In the genomic region with DNA sequence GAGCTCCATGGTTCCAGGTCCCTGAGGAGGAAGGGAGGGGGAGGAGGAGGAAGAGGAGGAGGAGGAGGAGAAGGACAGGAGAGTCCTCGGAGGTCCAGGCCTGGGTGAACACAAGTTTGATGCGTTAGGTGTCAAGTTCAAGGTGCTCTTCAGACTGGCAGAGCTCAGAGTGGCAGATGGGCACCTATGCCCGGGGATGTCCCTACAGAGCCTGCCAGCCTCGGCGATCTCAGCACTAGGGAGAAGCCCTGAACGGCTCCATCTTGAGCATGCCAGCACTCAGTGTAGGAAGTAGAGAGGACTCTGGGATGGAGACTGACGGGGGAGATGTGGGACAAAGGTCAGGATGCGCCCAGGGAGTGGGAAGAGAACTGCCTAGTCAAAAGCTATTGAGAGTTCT, we compare ENCODE assay signal across 11 mouse cellular contexts. TPM values are rescaled to one million over a fixed set of nuclear protein-coding genes. Genes with fewer than 3 reads are reported as not detected.
DNase-seq lines count a peak whose midpoint lies in the region; ATAC-seq and TF ChIP-seq lines count a peak whose summit lies in the region.
"Had no signal": no experiment of that assay in that cellular context is flagged by ENCODE, and none has a peak within 500 bp of the region (broad histone marks: within the 10 kb centered on the region; RNA-seq: fewer than 3 reads in every experiment).

No protein-coding gene starts in this region.

- 0 out of 2 replicates have a peak overlapping the region, but pooled peaks have one; percentile 10 for H3K9ac ChIP-seq in forebrain, postnatal 0 days
- H3K9ac ChIP-seq in forebrain, embryonic 13.5 days = no peak overlapping the region
- 0 out of 2 replicates have a peak overlapping the region, but pooled peaks have one; percentile 3 for H3K9ac ChIP-seq in kidney, embryonic 16.5 days (replicated peaks; ENCODE audit: low read length)
- no peak overlapping the region for H3K9ac ChIP-seq in ES-Bruce4 (ENCODE audit: low read depth, poor library complexity, severe bottlenecking)
- H3K9ac ChIP-seq in midbrain, embryonic 15.5 days = no peak overlapping the region
- H3K9ac ChIP-seq: hindbrain, embryonic 15.5 days had no signal

- WGBS in forebrain, postnatal 0 days = 68% methylated on average over 8 of the region's 8 CpGs
- WGBS in forebrain, embryonic 13.5 days = 77% methylated on average over 8 of the region's 8 CpGs
- WGBS in kidney, embryonic 16.5 days = 61% methylated on average over 8 of the region's 8 CpGs
- 66% methylated on average over 8 of the region's 8 CpGs for WGBS in midbrain, embryonic 15.5 days

- DNase-seq in forebrain, postnatal 0 days = no peak
- DNase-seq in kidney, adult 18-20 months = no peak
- peak; percentile 46 for DNase-seq in induced T-regulatory cell, adult 2 months (ENCODE audit: low read depth)
- DNase-seq in layer of hippocampus, postnatal 10 days (ENCODE audit: low spot score in 2 of 2) = no peak
- DNase-seq: adrenal gland, postnatal 25 days had no signal

- peaks cover 5% of the 10 kb centered on the region; the same call in 1 of the 2 replicates for H3K4me1 ChIP-seq in forebrain, postnatal 0 days (ENCODE audit: insufficient read depth)
- peaks cover 31% of the 10 kb centered on the region for H3K4me1 ChIP-seq in forebrain, embryonic 13.5 days
- peaks cover 39% of the 10 kb centered on the region for H3K4me1 ChIP-seq in kidney, embryonic 16.5 days (ENCODE audit: insufficient read depth, low read length)
- peaks cover 11% of the 10 kb centered on the region for H3K4me1 ChIP-seq in ES-Bruce4 (ENCODE audit: control insufficient read depth, insufficient read depth, low read length)
- peaks cover 26% of the 10 kb centered on the region for H3K4me1 ChIP-seq in midbrain, embryonic 15.5 days

- no peaks in the 10 kb centered on the region for H3K27me3 ChIP-seq in forebrain, postnatal 0 days (ENCODE audit: insufficient read depth, low read length)
- H3K27me3 ChIP-seq in forebrain, embryonic 13.5 days = no peaks in the 10 kb centered on the region
- no peaks in the 10 kb centered on the region for H3K27me3 ChIP-seq in kidney, embryonic 16.5 days (ENCODE audit: insufficient read depth, low read length)
- H3K27me3 ChIP-seq in ES-Bruce4 (ENCODE audit: control insufficient read depth, insufficient read depth, low read length, poor library complexity, severe bottlenecking) = no peaks in the 10 kb centered on the region
- no peaks in the 10 kb centered on the region for H3K27me3 ChIP-seq in midbrain, embryonic 15.5 days (replicated peaks)
- H3K27me3 ChIP-seq: hindbrain, embryonic 15.5 days had no signal

- TF ChIP-seq CTCF in forebrain, postnatal 0 days (IDR thresholded peaks at IDR 0.05; ENCODE audit: low read depth) = no peak
- no peak for TF ChIP-seq CTCF in ES-Bruce4 (IDR thresholded peaks at IDR 0.05; ENCODE audit: low read depth, low read length)

- H3K4me3 ChIP-seq in forebrain, postnatal 0 days (ENCODE audit: low read depth, low read length) = no peak overlapping the region
- H3K4me3 ChIP-seq in forebrain, embryonic 13.5 days = no peak overlapping the region
- H3K4me3 ChIP-seq in kidney, embryonic 16.5 days (ENCODE audit: low read length) = no peak overlapping the region
- H3K4me3 ChIP-seq in ES-Bruce4 (ENCODE audit: low read depth, low read length) = peak overlapping the region; percentile 29
- H3K4me3 ChIP-seq in midbrain, embryonic 15.5 days = no peak overlapping the region
- H3K4me3 ChIP-seq: heart, adult 2 months; hindbrain, embryonic 15.5 days had no signal

- no peaks in the 10 kb centered on the region for H3K9me3 ChIP-seq in forebrain, postnatal 0 days (ENCODE audit: low read length)
- H3K9me3 ChIP-seq in forebrain, embryonic 13.5 days (replicated peaks) = no peaks in the 10 kb centered on the region
- no peaks in the 10 kb centered on the region for H3K9me3 ChIP-seq in kidney, embryonic 16.5 days (ENCODE audit: low read length)
- no peaks in the 10 kb centered on the region for H3K9me3 ChIP-seq in ES-Bruce4 (replicated peaks; ENCODE audit: control insufficient read depth, insufficient read depth, low read length, poor library complexity, severe bottlenecking)
- no peaks in the 10 kb centered on the region for H3K9me3 ChIP-seq in midbrain, embryonic 15.5 days
- H3K9me3 ChIP-seq: hindbrain, embryonic 15.5 days had no signal

- ATAC-seq in forebrain, postnatal 0 days = no peak
- no peak for ATAC-seq in forebrain, embryonic 13.5 days
- ATAC-seq in kidney, embryonic 16.5 days (ENCODE audit: low FRiP score, low TSS enrichment) = no peak
- no peak for ATAC-seq in midbrain, embryonic 15.5 days (replicated peaks)

- TF ChIP-seq EP300 in ES-Bruce4 (IDR thresholded peaks at IDR 0.05; ENCODE audit: insufficient read depth, low read depth, low read length) = 0 out of 2 replicates have a peak, but pooled peaks have one; percentile 1

- TF ChIP-seq POLR2A in ES-Bruce4 (IDR thresholded peaks at IDR 0.05; ENCODE audit: insufficient read depth, low read length) = no peak

- peaks cover 26% of the 10 kb centered on the region for H3K36me3 ChIP-seq in forebrain, postnatal 0 days (ENCODE audit: insufficient read depth)
- peaks cover 58% of the 10 kb centered on the region for H3K36me3 ChIP-seq in forebrain, embryonic 13.5 days (ENCODE audit: poor library complexity, severe bottlenecking)
- H3K36me3 ChIP-seq in kidney, embryonic 16.5 days (ENCODE audit: insufficient read depth, low read length) = peaks cover 26% of the 10 kb centered on the region
- H3K36me3 ChIP-seq in ES-Bruce4 (ENCODE audit: control insufficient read depth, insufficient read depth, low read length, poor library complexity, severe bottlenecking) = peaks cover 11% of the 10 kb centered on the region
- H3K36me3 ChIP-seq in midbrain, embryonic 15.5 days (replicated peaks) = peaks cover 6% of the 10 kb centered on the region; the same call in 1 of the 2 replicates

- H3K27ac ChIP-seq in forebrain, postnatal 0 days (ENCODE audit: low read depth, low read length) = no peak overlapping the region
- no peak overlapping the region for H3K27ac ChIP-seq in forebrain, embryonic 13.5 days
- no peak overlapping the region for H3K27ac ChIP-seq in kidney, embryonic 16.5 days (ENCODE audit: low read length)
- peak overlapping the region; percentile 68 for H3K27ac ChIP-seq in ES-Bruce4 (ENCODE audit: insufficient read depth, low read length)
- no peak overlapping the region for H3K27ac ChIP-seq in midbrain, embryonic 15.5 days
- H3K27ac ChIP-seq: heart, adult 2 months; hindbrain, embryonic 15.5 days had no signal

- H3K4me2 ChIP-seq in forebrain, postnatal 0 days (ENCODE audit: low read depth) = no peak overlapping the region
- no peak overlapping the region for H3K4me2 ChIP-seq in forebrain, embryonic 13.5 days
- no peak overlapping the region for H3K4me2 ChIP-seq in kidney, embryonic 16.5 days (replicated peaks; ENCODE audit: low read depth, low read length)
- no peak overlapping the region for H3K4me2 ChIP-seq in midbrain, embryonic 15.5 days
- H3K4me2 ChIP-seq: hindbrain, embryonic 15.5 days had no signal

RNA-seq across cellular contexts. Expression of a gene that starts 2.1 kb away (rescaled TPM):
- 19.7 and 22.3 TPM in 2 replicates for total RNA-seq in forebrain, postnatal 0 days (2014; rRNA removed)
- 48.8 and 52.2 TPM in 2 replicates for polyA plus RNA-seq in forebrain, postnatal 0 days (2015; fragmentation: Nextera tagmentation; extraction: Ambion mirVana)
- polyA plus RNA-seq in forebrain, embryonic 13.5 days (2015; fragmentation: Nextera tagmentation; extraction: Ambion mirVana) = 39.6 and 40.6 TPM in 2 replicates
- 42.4 and 46.4 TPM in 2 replicates for polyA plus RNA-seq in kidney, embryonic 16.5 days (2015; fragmentation: Nextera tagmentation; extraction: Ambion mirVana)
- 20.0 and 20.7 TPM in 2 replicates for polyA plus RNA-seq in ES-Bruce4 (2011; ENCODE audit: insufficient read depth, insufficient read length, low read depth, missing spikeins)
- 10 to 100 TPM; 22.8 to 34.2 TPM for total RNA-seq in layer of hippocampus, postnatal 10 days (2021)
- polyA plus RNA-seq in midbrain, embryonic 15.5 days (2015; fragmentation: Nextera tagmentation; extraction: Ambion mirVana) = 38.3 and 39.5 TPM in 2 replicates

RNA-seq across cellular contexts. Expression of a gene that starts 9.4 kb away (rescaled TPM):
- total RNA-seq in forebrain, postnatal 0 days (2014; rRNA removed) = 15.7 and 17.1 TPM in 2 replicates
- 11.0 and 17.2 TPM in 2 replicates for polyA plus RNA-seq in forebrain, postnatal 0 days (2015; fragmentation: Nextera tagmentation; extraction: Ambion mirVana)
- 17.6 and 19.4 TPM in 2 replicates for polyA plus RNA-seq in forebrain, embryonic 13.5 days (2015; fragmentation: Nextera tagmentation; extraction: Ambion mirVana)
- polyA plus RNA-seq in kidney, embryonic 16.5 days (2015; fragmentation: Nextera tagmentation; extraction: Ambion mirVana) = 31.2 and 33.3 TPM in 2 replicates
- 49.7 and 52.1 TPM in 2 replicates for polyA plus RNA-seq in ES-Bruce4 (2011; ENCODE audit: insufficient read depth, insufficient read length, low read depth, missing spikeins)
- total RNA-seq in layer of hippocampus, postnatal 10 days (2021) = 10 to 100 TPM; 15.2 to 16.6 TPM
- 22.5 and 22.7 TPM in 2 replicates for polyA plus RNA-seq in midbrain, embryonic 15.5 days (2015; fragmentation: Nextera tagmentation; extraction: Ambion mirVana)

RNA-seq across cellular contexts. Expression of a gene that starts 22.0 kb away (rescaled TPM):
- 5.0 and 8.1 TPM in 2 replicates for total RNA-seq in forebrain, postnatal 0 days (2014; rRNA removed)
- polyA plus RNA-seq in forebrain, postnatal 0 days (2015; fragmentation: Nextera tagmentation; extraction: Ambion mirVana) = 2.6 and 3.4 TPM in 2 replicates
- polyA plus RNA-seq in forebrain, embryonic 13.5 days (2015; fragmentation: Nextera tagmentation; extraction: Ambion mirVana) = 2.7 and 3.0 TPM in 2 replicates
- 12.1 and 12.6 TPM in 2 replicates for polyA plus RNA-seq in kidney, embryonic 16.5 days (2015; fragmentation: Nextera tagmentation; extraction: Ambion mirVana)
- polyA plus RNA-seq in ES-Bruce4 (2011; ENCODE audit: insufficient read depth, insufficient read length, low read depth, missing spikeins) = 24.0 and 24.4 TPM in 2 replicates
- total RNA-seq in layer of hippocampus, postnatal 10 days (2021) = 10 to 100 TPM; 14.6 to 15.1 TPM
- 3.6 and 4.0 TPM in 2 replicates for polyA plus RNA-seq in midbrain, embryonic 15.5 days (2015; fragmentation: Nextera tagmentation; extraction: Ambion mirVana)

RNA-seq across cellular contexts. Expression of a gene that starts 40.8 kb away (rescaled TPM):
- 10.5 and 10.9 TPM in 2 replicates for total RNA-seq in forebrain, postnatal 0 days (2014; rRNA removed)
- polyA plus RNA-seq in forebrain, postnatal 0 days (2015; fragmentation: Nextera tagmentation; extraction: Ambion mirVana) = 13.5 and 14.2 TPM in 2 replicates
- 18.5 and 25.2 TPM in 2 replicates for polyA plus RNA-seq in forebrain, embryonic 13.5 days (2015; fragmentation: Nextera tagmentation; extraction: Ambion mirVana)
- 25.3 and 26.0 TPM in 2 replicates for polyA plus RNA-seq in kidney, embryonic 16.5 days (2015; fragmentation: Nextera tagmentation; extraction: Ambion mirVana)
- polyA plus RNA-seq in ES-Bruce4 (2011; ENCODE audit: insufficient read depth, insufficient read length, low read depth, missing spikeins) = 13.4 and 13.5 TPM in 2 replicates
- 10 to 100 TPM; 11.9 to 14.8 TPM for total RNA-seq in layer of hippocampus, postnatal 10 days (2021)
- 22.1 and 23.9 TPM in 2 replicates for polyA plus RNA-seq in midbrain, embryonic 15.5 days (2015; fragmentation: Nextera tagmentation; extraction: Ambion mirVana)

RNA-seq across cellular contexts. Expression of a gene that starts 51.7 kb away (rescaled TPM):
- 0.54 and 1.00 TPM in 2 replicates for total RNA-seq in forebrain, postnatal 0 days (2014; rRNA removed)
- 1.1 and 1.5 TPM in 2 replicates for polyA plus RNA-seq in forebrain, postnatal 0 days (2015; fragmentation: Nextera tagmentation; extraction: Ambion mirVana)
- polyA plus RNA-seq in forebrain, embryonic 13.5 days (2015; fragmentation: Nextera tagmentation; extraction: Ambion mirVana) = 0.53 and 0.83 TPM in 2 replicates
- polyA plus RNA-seq in kidney, embryonic 16.5 days (2015; fragmentation: Nextera tagmentation; extraction: Ambion mirVana) = 0.50 and 0.63 TPM in 2 replicates
- 0.38 and 0.55 TPM in 2 replicates for polyA plus RNA-seq in ES-Bruce4 (2011; ENCODE audit: insufficient read depth, insufficient read length, low read depth, missing spikeins)
- under 1 TPM; 0.37 to 0.45 TPM for total RNA-seq in layer of hippocampus, postnatal 10 days (2021)
- polyA plus RNA-seq in midbrain, embryonic 15.5 days (2015; fragmentation: Nextera tagmentation; extraction: Ambion mirVana) = 1.5 and 1.6 TPM in 2 replicates

Comparison
In these comparisons a context has a peak if more than half of its experiments do, and no peak if none do; other contexts are left out.
1. H3K9ac ChIP-seq: peak in forebrain, postnatal 0 days (single experiment) and kidney, embryonic 16.5 days (single experiment); none in forebrain, embryonic 13.5 days (single experiment), ES-Bruce4 (single experiment) and midbrain, embryonic 15.5 days (single experiment).